Mouse (Mus musculus) ZHBTc4 (cell line): ENCODE results near the gene Galnt3.
A peak's percentile ranks its signal among the peaks of the same experiment; 100 is the strongest.

Source experiments
- DNase-seq: peaks from one replicate; pipeline ENCODE4 v3.0.0-alpha.2; 2011; ENCODE audit warnings: low read depth, low spot score

Gene Galnt3

DNA sequence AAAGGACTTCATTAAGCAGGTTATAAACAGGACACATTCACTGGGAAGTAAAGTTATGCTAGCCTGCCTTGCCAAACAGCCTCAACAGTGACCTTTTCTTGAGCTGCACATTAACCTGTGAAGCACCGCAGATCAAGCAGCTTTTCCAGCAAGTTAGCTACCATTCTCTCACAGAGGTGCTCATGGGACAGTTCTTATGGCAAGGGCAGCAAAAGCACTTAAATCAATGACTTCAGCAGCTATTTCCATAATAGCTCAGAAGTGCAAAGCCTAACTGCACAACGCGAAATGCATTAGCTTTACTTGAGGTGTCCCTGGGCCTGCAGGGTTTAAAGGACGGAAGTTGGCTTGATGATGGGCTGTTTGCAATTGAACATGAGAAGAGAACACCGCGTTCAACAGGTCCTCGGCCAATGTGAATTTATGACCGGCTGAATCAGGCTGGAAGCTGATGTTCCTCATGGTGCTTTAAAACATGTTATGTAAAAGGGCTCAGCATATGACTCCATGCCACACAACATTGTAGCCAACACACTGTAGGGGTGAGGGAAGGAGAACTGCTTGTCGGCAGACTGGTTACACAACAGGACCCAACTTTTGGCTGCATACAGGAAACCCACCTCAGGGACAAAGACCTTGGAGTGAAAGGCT lies 16.8 kb downstream of the Galnt3 start:
- no peak for DNase-seq

DNA sequence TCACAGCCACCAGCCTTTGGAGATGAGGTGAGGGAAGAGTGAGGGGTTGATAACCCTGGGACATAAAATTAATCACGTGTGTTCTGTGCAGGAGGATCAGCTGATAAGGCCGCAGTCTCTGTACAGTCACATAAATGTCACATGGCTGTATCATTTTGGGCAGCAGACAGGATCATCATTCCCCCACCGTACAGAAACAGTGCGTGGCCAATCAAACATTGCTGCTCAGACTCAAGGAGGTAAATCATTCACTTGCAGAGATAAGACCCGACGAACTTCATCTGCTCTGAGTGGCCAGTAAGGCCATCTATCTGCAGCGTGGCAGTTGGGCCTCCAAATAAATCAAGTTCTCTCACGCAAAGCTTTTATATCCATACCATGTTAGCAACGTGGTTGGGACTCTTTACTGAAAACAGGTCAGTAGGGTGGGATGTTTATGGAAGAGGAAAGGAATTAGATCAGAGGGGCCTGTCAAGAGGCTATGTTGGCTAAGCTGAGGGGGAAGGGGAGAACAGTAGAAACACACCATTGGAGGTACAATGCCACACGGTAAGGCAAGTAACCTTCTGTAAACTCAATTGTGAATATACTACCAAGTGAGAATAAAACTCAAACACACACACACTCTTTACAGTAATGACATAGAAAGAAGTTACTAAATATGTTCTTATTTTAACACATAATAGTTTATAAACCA lies 20.9 kb downstream of the Galnt3 start:
- no peak for DNase-seq

DNA sequence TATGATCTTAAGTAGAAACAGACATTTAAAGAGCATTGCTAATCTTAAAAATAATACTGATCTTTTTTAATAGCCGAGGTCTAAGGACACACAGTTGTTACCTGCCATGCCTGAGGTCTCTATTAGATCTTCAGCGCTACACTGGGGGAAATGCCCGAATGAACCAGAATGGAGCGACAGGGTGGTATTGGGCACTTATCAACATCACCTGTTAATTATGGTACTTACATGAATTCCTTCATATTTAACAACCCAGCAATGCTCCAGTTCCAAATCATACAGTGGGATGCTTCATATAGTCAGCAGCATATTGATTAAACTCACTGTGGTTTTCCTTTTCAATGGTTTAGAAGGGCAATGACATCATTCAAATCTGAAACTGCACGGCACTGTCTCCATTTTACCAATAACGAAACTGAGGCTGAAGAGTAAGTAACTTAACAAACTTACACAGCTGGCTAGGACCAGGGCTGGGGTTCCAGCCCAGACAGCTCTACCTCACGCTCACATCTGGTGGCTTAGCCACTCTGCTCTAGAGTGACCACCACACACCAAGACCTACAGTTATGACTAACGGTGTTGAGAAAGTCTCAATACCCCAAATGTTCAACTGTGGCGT lies 23.0 kb downstream of the Galnt3 start:
- no peak for DNase-seq

- DNase-seq: no peak
Observed at GRCm38 (mm10) chr2:66100671-66101351, 24.0 kb downstream of the Galnt3 start.

- no peak for DNase-seq
Observed at GRCm38 (mm10) chr2:66100239-66100638, 24.6 kb downstream of the Galnt3 start.

GRCm38 (mm10) chr2:66094622-66095181 lies 30.1 kb downstream of the Galnt3 start:
- no peak for DNase-seq

GRCm38 (mm10) chr2:66091296-66091695 lies 33.5 kb downstream of the Galnt3 start:
- peak; percentile 13 for DNase-seq

DNA sequence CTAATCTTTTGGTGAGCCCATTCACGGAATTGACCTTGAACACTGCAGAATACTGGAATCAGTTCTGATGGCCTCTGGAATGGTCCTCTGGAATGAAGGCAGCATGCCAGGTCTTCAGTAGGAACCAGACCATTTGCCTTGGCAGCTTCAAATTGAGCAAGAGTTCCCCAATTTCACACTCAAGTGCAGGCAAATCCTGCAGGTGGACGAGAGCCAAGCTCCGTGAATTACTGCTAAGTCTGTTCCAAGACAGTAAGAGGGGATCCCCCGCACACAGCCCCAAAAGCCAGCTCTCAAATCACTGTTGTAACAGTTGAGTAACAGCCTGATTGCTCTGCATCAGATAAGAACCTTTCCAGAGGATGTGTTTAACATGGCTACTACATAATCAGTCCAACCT lies 42.9 kb downstream of the Galnt3 start:
- DNase-seq: no peak

DNA sequence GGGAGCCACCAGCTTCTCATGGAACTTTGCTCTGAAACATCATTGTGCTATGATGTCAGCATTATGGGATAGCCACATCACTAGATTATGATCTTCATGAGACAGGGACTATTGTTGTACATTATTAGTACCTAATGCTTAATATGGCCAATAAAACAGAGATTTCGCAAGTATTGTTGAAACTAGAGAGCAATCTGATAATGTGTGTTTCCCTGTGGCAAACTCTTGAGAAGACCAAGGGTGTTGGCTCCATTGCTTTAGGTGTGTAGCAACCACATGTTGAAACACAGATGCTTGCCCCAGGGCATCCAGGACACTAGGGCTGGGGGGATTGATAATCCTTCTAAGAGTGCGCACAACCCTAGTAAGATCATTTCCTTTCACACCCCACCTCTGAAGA lies 44.1 kb downstream of the Galnt3 start:
- DNase-seq: no peak

GRCm38 (mm10) chr2:66069454-66069853 lies 55.3 kb downstream of the Galnt3 start:
- DNase-seq: no peak

GRCm38 (mm10) chr2:66063291-66063690 lies 61.5 kb downstream of the Galnt3 start:
- DNase-seq: no peak

DNA sequence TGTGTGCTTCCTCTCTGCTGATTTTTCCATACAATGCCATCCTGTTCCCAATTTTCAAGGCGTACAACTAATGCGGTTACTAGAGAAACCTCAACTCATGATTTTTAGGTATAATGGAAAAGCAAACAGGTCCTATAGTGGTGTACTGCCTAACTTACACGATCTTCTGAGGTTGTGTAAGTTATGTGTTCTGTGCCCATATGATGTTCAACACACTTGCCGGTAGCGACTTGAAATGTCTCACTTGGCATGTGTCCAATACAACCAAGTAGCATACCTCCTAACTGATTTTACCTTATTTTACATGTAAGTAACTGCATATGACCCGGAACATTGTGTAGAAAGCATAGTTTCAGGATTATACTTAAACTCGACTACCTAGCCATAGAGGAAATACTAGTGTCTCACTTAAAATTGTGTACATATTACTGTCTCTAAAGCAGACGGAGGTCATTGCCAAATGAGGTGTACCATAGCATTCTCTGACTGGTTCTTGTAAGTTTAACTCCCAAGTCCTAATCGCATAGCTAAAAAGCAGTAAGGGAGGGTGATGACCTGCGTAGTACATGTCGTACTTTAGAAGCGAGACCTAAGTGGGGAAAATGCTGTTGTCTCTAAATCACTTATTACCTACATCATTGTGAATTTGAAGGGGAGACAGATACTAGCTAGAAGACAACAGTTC lies 80.2 kb downstream of the Galnt3 start:
- no peak for DNase-seq

GRCm38 (mm10) chr2:66043441-66044404 lies 81.1 kb downstream of the Galnt3 start:
- DNase-seq: peak; percentile 23

DNA sequence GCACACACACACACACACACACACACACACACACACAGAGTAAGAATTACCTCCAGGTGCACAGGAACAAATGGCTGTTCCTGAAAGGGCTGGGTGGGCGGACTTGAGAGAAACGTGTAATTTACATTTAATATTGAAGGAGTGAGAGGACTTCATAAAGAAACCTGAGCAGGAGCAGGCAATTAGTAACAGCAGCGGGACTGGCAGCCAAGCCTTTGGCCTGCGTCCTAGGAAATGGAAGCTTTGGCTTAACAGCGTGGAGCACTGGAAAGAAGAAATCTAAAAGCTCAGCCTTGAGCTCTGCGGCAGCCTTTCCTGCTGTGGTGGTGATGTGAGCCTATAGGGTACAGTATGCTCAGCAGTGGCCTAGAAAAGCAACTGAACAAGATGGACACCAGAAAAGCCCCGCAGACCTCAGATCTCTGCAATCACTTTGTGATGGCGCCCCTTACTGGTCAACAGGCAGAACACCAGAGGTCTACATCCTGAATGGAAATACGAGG lies 82.8 kb downstream of the Galnt3 start:
- peak; percentile 79 for DNase-seq

DNA sequence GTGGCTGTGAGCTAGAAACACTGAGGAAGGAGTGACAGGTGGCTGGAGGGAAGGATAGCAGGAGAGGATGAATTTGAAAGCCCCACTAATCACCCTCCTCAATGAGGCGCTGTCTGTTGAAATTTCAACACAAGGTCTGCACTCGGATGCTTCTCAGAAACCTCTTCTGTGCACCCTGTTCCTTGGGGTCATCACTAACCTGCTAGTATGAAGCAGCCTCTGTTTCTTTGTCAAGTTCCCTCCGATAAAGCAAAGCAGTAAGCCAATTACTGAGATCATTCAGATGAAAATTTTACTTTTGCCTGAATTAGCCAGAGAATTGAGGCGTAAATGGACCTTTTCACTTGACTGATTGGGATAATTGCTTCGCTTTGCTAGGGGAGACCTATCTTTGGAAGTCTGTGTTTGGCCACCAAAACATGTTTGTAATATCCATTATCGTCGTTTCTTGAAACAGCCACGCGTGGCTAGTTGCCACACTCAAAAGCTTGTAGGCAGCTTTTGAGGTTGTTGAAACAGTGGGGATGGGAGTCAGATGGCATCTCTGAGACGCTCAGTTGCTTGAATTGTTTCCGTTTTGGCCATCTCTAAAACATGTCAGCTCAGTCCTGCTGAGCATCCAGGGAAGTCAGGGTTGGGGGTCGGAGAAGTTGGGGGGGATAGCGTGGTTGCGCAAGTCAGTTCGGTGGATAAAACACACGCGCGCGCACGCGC lies 83.4 kb downstream of the Galnt3 start:
- peak; percentile 26 for DNase-seq

DNA sequence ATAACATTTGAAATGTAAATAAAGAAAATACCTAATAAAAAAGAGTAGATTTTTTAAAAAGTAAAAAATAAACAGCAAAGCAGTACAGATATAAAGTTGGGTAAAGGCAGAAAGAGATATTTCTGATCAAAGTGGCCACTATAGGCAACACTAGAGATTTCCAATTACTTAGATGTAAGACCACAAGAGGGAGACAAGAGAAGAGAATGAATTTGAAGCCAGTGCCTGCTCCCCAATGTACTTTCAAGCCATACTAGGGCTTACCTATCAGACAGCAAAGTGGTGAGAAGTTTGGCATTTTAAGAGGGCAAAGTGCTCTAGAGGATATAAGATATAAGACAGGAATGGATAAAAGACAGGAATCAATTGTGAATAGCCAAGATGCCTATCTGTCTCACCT lies 84.2 kb downstream of the Galnt3 start:
- no peak for DNase-seq

- no peak for DNase-seq
Observed at GRCm38 (mm10) chr2:66034907-66035679, 89.7 kb downstream of the Galnt3 start.
